Mouse (Mus musculus): ENCODE results near the gene Taf8. TPM values are rescaled to one million over a fixed set of nuclear protein-coding genes. Genes with fewer than 3 reads are reported as not detected.
A peak's percentile ranks its signal among the peaks of the same experiment; 100 is the strongest.
"Not testable (repeated sequence)": the region's sequence is repeated elsewhere in the genome, so short reads cannot be mapped to it uniquely, and the experiment has no call there.

Gene Taf8
- total RNA-seq, 2 experiments from 2014 or later, result 15.4 to 19.1 TPM

DNA sequence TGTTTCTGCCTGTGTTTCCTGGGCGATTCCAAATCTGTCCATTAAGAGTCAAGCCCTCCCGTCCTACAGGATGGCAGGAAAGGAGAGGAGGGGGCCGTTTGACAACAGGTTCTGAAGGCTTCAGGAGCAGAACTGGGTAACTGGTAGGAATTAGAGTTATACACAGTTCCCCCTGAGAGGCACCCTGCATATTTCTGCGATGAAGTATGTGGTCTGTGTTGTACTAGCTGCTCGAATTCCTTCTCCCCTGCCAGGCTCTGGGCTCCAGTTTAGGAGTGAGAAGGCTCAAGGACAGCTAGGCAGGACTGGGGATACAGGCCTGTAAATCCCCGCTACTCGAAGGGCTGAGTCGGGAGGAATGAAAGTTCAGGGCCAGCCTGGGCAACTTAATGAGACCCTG, 16.1 kb upstream of the Taf8 start:
- DNase-seq, result peak; percentile 53

- no peak for DNase-seq
These were observed 14.1 kb upstream of the Taf8 start for GRCm38 (mm10) chr17:47516232-47516631.

DNA sequence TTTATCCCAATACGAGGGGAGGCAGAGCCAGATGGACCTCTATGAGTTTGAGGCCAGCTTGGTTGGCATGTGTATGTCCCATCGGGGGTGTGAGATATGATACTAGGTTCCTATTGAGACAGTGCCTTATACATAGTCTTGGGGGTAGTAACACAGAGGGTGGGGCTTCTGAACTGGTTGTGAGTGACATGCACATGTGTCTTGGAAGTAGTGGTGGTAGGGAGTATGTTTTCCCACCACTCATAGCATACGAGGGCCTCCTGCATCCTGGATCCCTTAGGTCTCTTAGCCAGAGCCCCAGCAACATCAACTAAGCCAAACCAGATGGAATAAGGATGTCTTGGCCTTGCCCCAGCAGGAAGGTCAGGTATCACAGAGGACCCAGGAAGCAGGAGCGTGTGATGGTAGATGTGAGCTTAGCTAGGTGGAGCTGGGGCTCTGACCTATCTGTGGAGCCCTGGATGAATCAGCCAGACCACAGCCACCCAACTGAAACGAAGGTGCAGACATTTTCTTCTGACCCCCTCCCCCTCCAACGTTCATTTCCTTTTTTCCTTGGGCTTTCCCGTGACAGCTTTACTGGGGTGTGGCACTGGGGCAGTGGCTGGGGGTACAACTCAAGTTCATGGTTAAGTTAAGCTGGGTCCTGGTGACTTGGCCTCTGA, 13.2 kb upstream of the Taf8 start:
- DNase-seq, result no peak

DNA sequence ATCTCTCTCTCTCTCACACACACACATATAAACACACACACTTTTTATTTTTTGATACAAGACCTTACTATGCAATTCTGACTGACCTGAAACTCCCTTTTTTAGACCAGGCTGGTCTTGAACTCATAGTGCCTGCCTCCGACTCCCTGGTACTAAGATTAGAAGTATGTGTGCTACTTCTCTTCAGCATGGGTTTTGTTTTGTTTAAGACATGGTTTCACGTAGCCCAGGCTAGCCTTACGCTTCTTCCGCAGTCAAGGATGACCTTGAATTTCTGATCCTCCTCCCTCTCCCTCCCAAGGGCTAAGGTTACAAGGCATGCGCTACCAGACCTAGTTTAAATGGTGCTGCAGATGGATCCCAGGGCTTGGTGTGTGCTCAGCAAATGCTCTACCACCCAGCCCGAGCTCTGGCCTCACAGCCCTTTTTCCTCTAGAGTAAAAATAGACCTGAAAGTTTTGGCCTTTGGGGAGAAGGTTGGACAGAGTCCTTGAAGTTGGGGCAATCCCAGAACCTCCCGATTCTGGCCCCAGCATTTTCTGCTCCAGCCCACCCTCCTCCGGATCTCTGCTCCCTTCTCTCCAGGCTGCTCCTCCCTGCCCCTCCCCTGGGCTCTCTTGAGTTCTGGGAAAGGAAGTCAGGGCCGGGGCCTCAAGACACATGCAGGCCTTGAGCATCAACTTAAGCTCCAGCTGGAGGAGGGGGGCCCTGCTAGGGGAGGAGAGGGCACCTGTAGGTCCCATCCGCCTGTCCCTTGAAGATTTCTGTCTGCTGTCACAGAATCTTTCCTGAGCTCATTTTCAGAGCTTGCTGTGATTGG, 11.1 kb upstream of the Taf8 start:
- no peak for DNase-seq

DNA sequence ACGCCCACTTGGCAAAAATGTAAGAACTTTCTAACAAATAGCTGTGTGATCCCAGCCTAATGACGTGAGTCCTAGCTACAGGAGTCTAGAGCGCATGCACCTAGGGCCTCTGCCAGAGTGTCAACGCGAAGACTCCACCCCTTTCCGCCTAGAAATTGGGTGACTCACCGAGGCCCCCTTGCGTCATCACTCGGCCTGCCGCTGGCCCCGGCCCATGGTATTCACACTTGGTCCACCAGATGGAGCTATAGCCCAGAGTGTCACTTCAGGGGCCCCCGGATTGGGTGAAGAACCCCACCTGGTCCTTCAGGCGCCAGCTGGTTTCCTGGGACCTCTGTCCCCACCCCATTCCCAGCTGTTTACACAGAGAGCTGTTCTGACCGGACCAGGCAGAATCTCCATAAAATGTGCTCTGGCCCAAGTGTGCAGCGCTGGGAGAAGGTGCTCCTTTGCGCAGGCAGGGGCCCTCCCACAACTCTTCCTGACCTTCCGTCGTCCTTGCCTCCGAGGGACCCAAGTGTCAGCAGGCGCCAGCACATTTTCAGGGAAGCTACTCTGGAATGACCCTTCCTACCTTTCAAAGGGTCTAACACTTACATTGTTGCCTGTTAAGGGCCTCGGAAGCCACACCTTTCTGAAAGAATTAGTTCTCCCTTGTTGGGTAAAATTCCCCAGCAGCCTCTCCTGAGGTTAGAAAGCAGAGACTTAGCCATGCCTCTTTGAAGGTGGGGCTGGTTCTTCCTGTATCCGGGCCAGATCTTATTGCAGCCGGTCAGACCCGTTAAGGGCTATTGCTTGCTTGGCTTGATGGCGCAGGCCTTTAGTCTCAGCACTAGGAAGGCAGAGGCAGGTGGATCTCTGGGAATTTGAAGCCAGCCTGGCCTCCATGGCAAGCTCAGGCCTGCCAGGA, 9.3 kb upstream of the Taf8 start:
- DNase-seq, result peak; percentile 99

DNA sequence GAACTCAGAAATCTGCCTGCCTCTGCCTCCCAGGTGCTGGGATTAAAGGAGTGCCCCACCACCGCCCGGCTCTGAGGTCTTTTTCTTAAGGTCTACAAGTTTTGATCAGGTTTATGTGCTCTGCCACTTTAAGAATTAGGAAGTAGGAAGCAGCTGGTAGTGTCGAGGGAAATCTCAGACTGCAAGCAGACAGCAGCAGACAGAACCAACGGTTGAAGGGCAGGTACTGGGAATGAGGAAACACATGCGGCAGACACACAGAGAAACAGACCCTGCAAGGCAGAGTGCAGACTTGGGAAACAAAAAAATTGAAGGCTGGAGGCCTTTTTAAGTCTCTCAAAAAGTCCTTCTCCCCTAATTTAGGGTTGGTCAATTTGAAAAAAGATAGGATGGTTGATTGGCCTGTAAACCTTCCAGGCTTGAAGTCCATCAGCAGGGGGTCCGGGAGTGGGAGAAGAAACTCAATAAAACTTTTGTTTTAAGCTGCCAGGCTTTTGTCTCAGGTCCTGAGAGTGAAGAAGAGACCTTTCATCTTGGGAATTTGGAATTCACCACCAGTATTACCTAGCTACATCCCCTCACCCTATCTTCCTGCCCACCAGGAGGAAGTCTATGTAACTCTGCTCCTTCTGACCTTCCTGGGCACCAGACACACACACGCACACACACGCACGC, 7.1 kb upstream of the Taf8 start:
- DNase-seq, result no peak

DNA sequence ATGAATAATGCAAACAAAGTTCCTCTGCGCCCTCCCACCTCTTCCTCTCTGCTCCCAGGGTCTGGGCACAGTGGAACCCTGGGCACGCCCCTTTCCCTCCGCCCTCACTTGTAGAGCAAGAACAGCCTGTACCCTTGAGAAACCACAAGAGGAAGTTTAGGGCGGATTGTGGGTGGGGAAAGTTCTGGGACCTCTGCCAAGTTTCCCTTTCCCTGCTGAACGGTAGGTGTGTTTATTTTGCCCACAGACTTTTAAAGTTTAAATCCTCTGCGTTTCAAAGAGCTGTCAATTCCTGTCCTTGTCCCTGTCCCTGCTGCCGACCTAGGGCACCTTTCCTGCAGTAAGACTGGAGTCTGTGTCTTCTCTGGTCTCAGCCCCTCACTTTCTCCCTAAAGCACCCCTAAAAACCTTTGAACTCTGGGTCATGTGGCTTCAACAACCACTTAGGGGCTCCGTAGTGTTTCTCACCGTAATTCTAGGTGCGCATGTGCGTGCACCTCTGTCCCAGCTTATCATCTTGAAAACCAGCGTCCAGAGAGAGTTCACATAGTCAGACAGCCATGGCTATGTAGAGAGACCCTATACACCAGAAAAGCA, 6.0 kb upstream of the Taf8 start:
- DNase-seq, result peak; percentile 95

GRCm38 (mm10) chr17:47507523-47507922, 5.4 kb upstream of the Taf8 start:
- DNase-seq, result no peak

DNA sequence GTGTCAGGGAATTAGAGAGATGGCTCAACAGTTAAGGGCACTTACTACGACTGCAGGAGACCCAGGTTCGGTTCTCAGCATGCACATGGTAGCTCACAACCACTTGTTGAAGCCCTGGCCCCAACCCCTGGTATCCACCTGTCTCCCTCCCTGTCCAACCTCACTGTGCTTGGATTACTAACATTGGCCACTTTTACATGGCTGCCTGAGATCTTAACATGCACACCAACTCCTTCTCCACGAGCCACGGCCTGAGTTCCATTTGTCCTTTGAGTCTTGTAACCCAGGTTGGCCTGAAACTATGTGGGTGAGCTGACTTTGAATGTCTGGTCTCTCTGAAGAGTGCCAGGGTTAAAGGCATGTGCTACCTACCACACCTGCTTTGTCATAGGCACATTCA, 4.6 kb upstream of the Taf8 start:
- no peak for DNase-seq

- DNase-seq, result no peak
These were observed 4.0 kb upstream of the Taf8 start for GRCm38 (mm10) chr17:47506042-47506441.

DNA sequence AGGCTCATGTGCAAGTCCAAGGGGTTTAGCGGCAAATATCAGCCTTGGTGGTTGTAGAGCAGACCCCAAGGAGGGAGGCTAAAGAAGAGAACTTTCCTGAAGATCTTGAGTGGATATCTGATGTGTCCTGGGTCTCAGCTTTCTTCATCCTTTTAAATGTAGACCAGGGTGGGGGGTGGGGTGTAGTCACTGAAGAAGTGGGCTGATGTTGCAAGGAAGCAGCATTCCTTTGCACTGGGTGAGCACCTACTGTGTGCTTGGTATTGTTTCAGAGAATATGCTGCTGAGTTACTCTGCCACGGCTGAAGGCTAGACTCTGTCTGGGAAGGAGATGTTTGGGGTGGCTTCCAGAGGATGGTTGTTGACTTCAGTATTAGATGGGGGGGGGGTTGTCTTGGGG, 3.5 kb upstream of the Taf8 start:
- no peak for DNase-seq

GRCm38 (mm10) chr17:47504941-47505346, 2.9 kb upstream of the Taf8 start, which contains the start of gene Ccnd3:
Gene Ccnd3 (plus strand): TSS chr17:47505051.
- peak; percentile 78 for DNase-seq

DNA sequence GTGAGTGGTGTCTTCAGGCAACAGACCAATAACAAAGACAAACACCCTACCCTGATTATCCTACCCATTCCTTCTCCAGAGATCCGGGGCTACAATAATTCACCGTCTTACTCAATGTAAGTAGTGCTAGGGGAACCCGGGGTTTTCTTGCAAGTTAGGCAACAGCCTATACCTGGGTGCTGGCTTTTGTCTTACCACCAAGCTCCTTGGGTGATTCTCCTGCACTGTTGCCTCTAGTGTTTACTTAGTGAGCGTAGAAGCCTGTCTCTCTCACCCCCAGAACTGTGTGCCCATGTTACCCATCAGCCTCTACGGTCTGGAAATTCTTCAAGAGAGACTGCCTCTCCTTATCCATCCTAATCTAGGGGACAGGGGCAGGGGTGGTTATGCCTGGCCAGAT, 2.1 kb upstream of the Taf8 start:
- no peak for DNase-seq

DNA sequence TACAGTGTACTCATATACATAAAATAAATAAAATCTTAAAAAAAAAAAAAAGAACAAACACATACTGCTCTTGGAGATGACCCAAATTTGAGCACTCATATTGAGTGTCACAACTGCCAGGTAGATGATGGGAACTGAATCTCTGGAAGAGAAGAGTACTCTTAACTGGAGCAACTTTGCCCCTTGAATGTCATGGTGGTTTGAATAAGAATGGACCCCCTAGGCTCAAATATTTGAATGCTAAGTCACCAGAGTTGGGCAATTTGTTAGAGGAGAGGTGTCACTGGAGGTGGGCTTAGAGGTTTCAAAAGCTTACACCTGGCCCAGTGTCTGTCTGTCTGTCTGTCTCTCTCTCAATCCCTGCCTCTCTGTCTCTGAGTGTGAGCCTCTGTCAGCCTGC, 1.6 kb upstream of the Taf8 start:
- no peak for DNase-seq

- not testable (repeated sequence) for DNase-seq
These were observed 584 bp upstream of the Taf8 start for GRCm38 (mm10) chr17:47502707-47503045.

GRCm38 (mm10) chr17:47501531-47501930, 561 bp downstream of the Taf8 start:
- DNase-seq, result no peak

GRCm38 (mm10) chr17:47494132-47494531, 8.0 kb downstream of the Taf8 start:
- DNase-seq, result no peak

DNA sequence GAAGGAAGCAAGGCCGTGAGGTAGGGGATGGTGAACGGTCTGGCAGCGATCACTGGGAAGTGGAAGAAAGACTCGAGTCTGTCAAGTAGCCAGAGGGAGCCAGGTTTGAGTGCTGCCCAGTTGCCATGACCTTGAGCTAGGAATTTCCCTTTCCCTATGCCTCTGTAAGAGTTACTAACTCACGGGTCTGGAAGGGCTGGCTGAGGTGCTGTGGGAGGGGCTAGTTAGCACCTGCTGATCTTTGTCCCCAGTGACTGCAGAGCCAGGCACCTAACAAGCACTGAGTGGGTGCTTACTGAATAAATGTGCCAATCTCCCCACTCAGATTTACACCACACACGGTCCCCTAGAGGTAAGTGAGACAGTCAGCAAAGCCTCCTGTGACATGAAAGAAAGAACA, 8.4 kb downstream of the Taf8 start:
- DNase-seq, result no peak

DNA sequence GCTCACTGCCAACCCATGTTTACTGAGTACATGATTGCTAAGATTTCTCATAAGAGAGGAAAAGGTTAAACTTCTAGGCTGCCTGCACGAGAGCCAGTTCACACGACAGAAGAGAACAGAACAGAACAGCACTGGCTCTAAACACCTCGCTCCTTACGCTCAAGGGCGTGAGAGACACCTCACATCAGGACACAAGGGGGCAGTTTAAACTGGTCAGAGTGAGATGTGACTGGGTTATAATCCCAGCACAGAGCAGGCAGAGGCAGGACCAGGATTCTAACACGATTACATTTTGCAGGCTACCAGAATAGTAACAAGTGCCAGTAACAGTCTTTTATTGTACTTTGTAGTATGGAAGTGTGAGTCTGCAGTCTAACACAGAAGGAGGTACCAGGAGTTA, 9.4 kb downstream of the Taf8 start:
- no peak for DNase-seq

- no peak for DNase-seq
These were observed 11.3 kb downstream of the Taf8 start for GRCm38 (mm10) chr17:47490791-47491190.

GRCm38 (mm10) chr17:47485791-47486190, 16.3 kb downstream of the Taf8 start:
- no peak for DNase-seq

DNA sequence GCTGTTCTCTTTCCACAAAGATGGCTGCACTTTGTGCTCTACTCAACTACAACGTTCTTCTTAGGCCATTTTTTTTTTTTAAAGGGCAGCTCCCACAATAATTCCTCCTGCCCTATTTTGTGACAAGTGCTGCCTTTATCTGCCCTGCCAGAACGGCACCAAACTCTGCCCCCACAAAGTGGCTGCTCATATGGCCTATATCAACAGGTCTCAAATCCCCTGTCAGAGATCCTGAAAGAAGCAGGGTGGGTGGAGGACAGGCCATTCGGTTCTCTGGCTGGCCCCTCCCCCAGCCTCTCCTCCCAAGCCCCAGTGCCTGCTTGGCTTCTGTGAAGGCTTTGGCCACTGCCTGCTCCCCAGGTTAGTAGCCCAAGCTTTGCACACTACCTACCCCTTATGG, 17.1 kb downstream of the Taf8 start:
- no peak for DNase-seq
